In the genomic region with DNA sequence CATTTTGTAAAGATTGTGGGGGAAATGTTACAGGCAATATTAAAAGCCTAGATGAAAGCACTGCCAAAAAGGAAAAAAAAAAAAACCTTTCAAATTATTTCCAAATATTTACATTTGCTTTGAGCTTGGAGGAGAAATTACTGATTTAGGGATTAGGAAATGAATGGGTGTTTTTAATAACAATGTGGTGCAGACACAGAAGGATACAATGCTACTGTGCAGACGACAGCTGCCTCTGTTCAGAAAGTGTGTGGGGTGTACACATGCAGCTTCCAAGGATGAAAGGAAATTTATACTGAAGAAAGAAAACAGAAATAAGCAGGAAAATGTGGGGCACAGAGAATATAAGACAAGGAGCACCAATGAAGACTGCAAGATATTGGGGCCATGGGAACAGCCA, we compare ENCODE assay signal across 20 mouse cellular contexts.
DNase-seq lines count a peak whose midpoint lies in the region; ATAC-seq and TF ChIP-seq lines count a peak whose summit lies in the region.
"Had no signal": no experiment of that assay in that cellular context is flagged by ENCODE, and none has a peak within 500 bp of the region (broad histone marks: within the 10 kb centered on the region; RNA-seq: fewer than 3 reads in every experiment).

No protein-coding gene starts in this region.

- WGBS in midbrain, embryonic 13.5 days, result 7% methylated on average over 1 of the region's 1 CpGs
- 34% methylated on average over 1 of the region's 1 CpGs for WGBS in midbrain, embryonic 10.5 days
- WGBS in forebrain, postnatal 0 days, result 13% methylated on average over 1 of the region's 1 CpGs
- WGBS in hindbrain, postnatal 0 days, result 22% methylated on average over 1 of the region's 1 CpGs

- H3K9ac ChIP-seq in midbrain, embryonic 13.5 days (replicated peaks), result no peak overlapping the region
- no peak overlapping the region for H3K9ac ChIP-seq in forebrain, postnatal 0 days
- H3K9ac ChIP-seq in hindbrain, postnatal 0 days (replicated peaks; ENCODE audit: low read length), result no peak overlapping the region
- H3K9ac ChIP-seq: hindbrain, embryonic 13.5 days; limb, embryonic 15.5 days had no signal

- peak; percentile 79 for ATAC-seq in midbrain, embryonic 13.5 days
- peak; percentile 42; the same call in 1 of the 2 replicates for ATAC-seq in forebrain, postnatal 0 days
- no peak for ATAC-seq in hindbrain, postnatal 0 days

- no peak for TF ChIP-seq CTCF in forebrain, postnatal 0 days (IDR thresholded peaks at IDR 0.05; ENCODE audit: low read depth)
- no peak for TF ChIP-seq CTCF in hindbrain, postnatal 0 days (IDR thresholded peaks at IDR 0.05; ENCODE audit: low read depth)

- no peaks in the 10 kb centered on the region for H3K36me3 ChIP-seq in midbrain, embryonic 13.5 days
- H3K36me3 ChIP-seq in midbrain, embryonic 10.5 days, result no peaks in the 10 kb centered on the region
- no peaks in the 10 kb centered on the region for H3K36me3 ChIP-seq in forebrain, postnatal 0 days (ENCODE audit: insufficient read depth)
- H3K36me3 ChIP-seq in hindbrain, postnatal 0 days (ENCODE audit: insufficient read depth, low read length), result no peaks in the 10 kb centered on the region
- H3K36me3 ChIP-seq: hindbrain, embryonic 13.5 days; limb, embryonic 15.5 days had no signal

- peaks cover 6% of the 10 kb centered on the region for H3K4me1 ChIP-seq in midbrain, embryonic 13.5 days (replicated peaks)
- peaks cover 10% of the 10 kb centered on the region for H3K4me1 ChIP-seq in midbrain, embryonic 10.5 days
- no peaks in the 10 kb centered on the region for H3K4me1 ChIP-seq in forebrain, postnatal 0 days (ENCODE audit: insufficient read depth)
- no peaks in the 10 kb centered on the region for H3K4me1 ChIP-seq in hindbrain, postnatal 0 days (ENCODE audit: insufficient read depth, low read length)
- H3K4me1 ChIP-seq: hindbrain, embryonic 13.5 days; limb, embryonic 15.5 days; megakaryocyte, embryonic 14.5 days had no signal

- H3K27ac ChIP-seq in midbrain, embryonic 13.5 days, result 0 out of 2 replicates have a peak overlapping the region, but pooled peaks have one; percentile 11
- no peak overlapping the region for H3K27ac ChIP-seq in midbrain, embryonic 10.5 days (replicated peaks)
- H3K27ac ChIP-seq in forebrain, postnatal 0 days (ENCODE audit: low read depth, low read length), result no peak overlapping the region
- H3K27ac ChIP-seq in hindbrain, postnatal 0 days, result no peak overlapping the region
- H3K27ac ChIP-seq: hindbrain, embryonic 13.5 days; limb, embryonic 15.5 days had no signal

- H3K4me3 ChIP-seq in midbrain, embryonic 13.5 days (replicated peaks), result no peak overlapping the region
- H3K4me3 ChIP-seq in midbrain, embryonic 10.5 days, result no peak overlapping the region
- H3K4me3 ChIP-seq in forebrain, postnatal 0 days (ENCODE audit: low read depth, low read length), result no peak overlapping the region
- no peak overlapping the region for H3K4me3 ChIP-seq in hindbrain, postnatal 0 days (ENCODE audit: low read length)
- H3K4me3 ChIP-seq: hindbrain, embryonic 13.5 days; limb, embryonic 15.5 days; megakaryocyte, embryonic 14.5 days; myocyte had no signal

- no peak overlapping the region for H3K4me2 ChIP-seq in midbrain, embryonic 13.5 days (replicated peaks)
- H3K4me2 ChIP-seq in forebrain, postnatal 0 days (ENCODE audit: low read depth), result no peak overlapping the region
- H3K4me2 ChIP-seq in hindbrain, postnatal 0 days (ENCODE audit: low read depth, low read length), result no peak overlapping the region
- H3K4me2 ChIP-seq: heart, embryonic 11.5 days; hindbrain, embryonic 13.5 days; limb, embryonic 15.5 days had no signal

- no peaks in the 10 kb centered on the region for H3K27me3 ChIP-seq in midbrain, embryonic 13.5 days
- H3K27me3 ChIP-seq in midbrain, embryonic 10.5 days (ENCODE audit: low read depth, poor library complexity, severe bottlenecking), result peaks cover 3% of the 10 kb centered on the region; the same call in 1 of the 2 replicates
- H3K27me3 ChIP-seq in forebrain, postnatal 0 days (ENCODE audit: insufficient read depth, low read length), result no peaks in the 10 kb centered on the region
- H3K27me3 ChIP-seq in hindbrain, postnatal 0 days (ENCODE audit: insufficient read depth, low read length), result no peaks in the 10 kb centered on the region
- H3K27me3 ChIP-seq: CH12.LX; hindbrain, embryonic 13.5 days; limb, embryonic 15.5 days; megakaryocyte, embryonic 14.5 days had no signal

- DNase-seq in layer of hippocampus, adult 11-12 months (ENCODE audit: low spot score), result peak; percentile 7
- DNase-seq in layer of hippocampus, adult 9-10 months (ENCODE audit: low spot score), result no peak
- DNase-seq in midbrain, embryonic 10.5 days (ENCODE audit: low spot score), result no peak
- peak; percentile 19 for DNase-seq in forebrain, postnatal 0 days
- DNase-seq in adipocyte (ENCODE audit: low spot score), result no peak
- DNase-seq in hindbrain, postnatal 0 days (ENCODE audit: low spot score), result no peak
- DNase-seq: adrenal gland, postnatal 25 days; cerebellum, adult 2 months; heart, postnatal 14 days; kidney, adult 8-10 months; kidney, postnatal 4 days; lung, postnatal 10 days; thymus, postnatal 4 days had no signal

- H3K9me3 ChIP-seq in midbrain, embryonic 13.5 days, result no peaks in the 10 kb centered on the region
- H3K9me3 ChIP-seq in midbrain, embryonic 10.5 days (replicated peaks), result no peaks in the 10 kb centered on the region
- H3K9me3 ChIP-seq in forebrain, postnatal 0 days (ENCODE audit: low read length), result 0 out of 2 replicates have a peak, but pooled peaks cover 5% of the 10 kb centered on the region
- no peaks in the 10 kb centered on the region for H3K9me3 ChIP-seq in hindbrain, postnatal 0 days (ENCODE audit: low read length)
- H3K9me3 ChIP-seq: limb, embryonic 15.5 days had no signal

Comparison
In these comparisons a context has a peak if more than half of its experiments do, and no peak if none do; other contexts are left out.
1. DNase-seq: peak in layer of hippocampus, adult 11-12 months (single experiment) and forebrain, postnatal 0 days (single experiment); none in layer of hippocampus, adult 9-10 months (single experiment), midbrain, embryonic 10.5 days (single experiment), adipocyte (single experiment) and hindbrain, postnatal 0 days (single experiment).